Mouse (Mus musculus): ENCODE data around the gene Mroh2b. TPM values are rescaled to one million over a fixed set of nuclear protein-coding genes. Genes with fewer than 3 reads are reported as not detected.
A peak's percentile ranks its signal among the peaks of the same experiment; 100 is the strongest.

The Mroh2b gene
- polyA plus RNA-seq (2015; fragmentation: Nextera tagmentation; extraction: Ambion mirVana) = not detected in 2 replicates

DNA sequence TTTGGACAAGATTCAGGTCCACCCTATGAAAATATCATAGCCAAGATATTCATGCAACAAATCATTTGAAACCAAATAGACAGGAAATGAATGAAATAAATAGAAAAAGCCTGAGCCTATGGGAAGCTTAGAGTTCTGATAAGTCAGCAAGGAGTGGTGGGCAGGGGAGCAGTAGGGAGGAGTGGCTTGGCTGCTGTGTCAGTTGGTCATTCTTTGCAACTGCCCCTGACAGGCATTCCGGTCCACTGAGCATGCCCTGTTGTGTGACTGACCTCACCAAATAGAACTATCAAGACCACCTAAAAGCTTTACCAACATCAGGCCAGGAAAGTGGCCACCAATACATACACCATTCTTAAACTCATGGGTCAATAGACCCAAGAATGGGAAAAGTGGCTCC lies at the start of gene Mroh2b:
Gene Mroh2b, plus strand, starts transcription at position 301 of the 400 bp plus-strand sequence.
- Histone ChIP-seq H3K4me3 (ENCODE audit: low read depth, low read length) (no peak within 1 kb of the TSS), H3K27me3 (replicated peaks; ENCODE audit: insufficient read depth, low read length) (no peaks in the 10 kb centered on the region), H3K9ac (replicated peaks; ENCODE audit: low read depth) (no peak within 1 kb of the TSS), H3K36me3 (ENCODE audit: insufficient read depth, low read length) (no peaks in the 10 kb centered on the region), H3K4me2 (replicated peaks; ENCODE audit: low read depth, low read length) (no peak within 1 kb of the TSS), H3K9me3 (ENCODE audit: low read length) (no peaks in the 10 kb centered on the region), H3K27ac (ENCODE audit: low read length) (no peak within 1 kb of the TSS), H3K4me1 (ENCODE audit: insufficient read depth, low read depth, low read length) (no peaks in the 10 kb centered on the region)
- ATAC-seq = no peak
- WGBS = 93% methylated on average over 1 of the region's 1 CpGs
- no peak for DNase-seq (ENCODE audit: low spot score)
- TF ChIP-seq CTCF (IDR thresholded peaks at IDR 0.05) (no peak), EP300 (IDR thresholded peaks at IDR 0.05) (no peak)

- ATAC-seq = no peak
- 50% methylated on average over 1 of the region's 1 CpGs for WGBS
- no peak overlapping the region for H3K9ac ChIP-seq (replicated peaks; ENCODE audit: low read depth)
Measured at GRCm38 (mm10) chr15:4850015-4850414, 48.5 kb upstream of the Mroh2b start.

DNA sequence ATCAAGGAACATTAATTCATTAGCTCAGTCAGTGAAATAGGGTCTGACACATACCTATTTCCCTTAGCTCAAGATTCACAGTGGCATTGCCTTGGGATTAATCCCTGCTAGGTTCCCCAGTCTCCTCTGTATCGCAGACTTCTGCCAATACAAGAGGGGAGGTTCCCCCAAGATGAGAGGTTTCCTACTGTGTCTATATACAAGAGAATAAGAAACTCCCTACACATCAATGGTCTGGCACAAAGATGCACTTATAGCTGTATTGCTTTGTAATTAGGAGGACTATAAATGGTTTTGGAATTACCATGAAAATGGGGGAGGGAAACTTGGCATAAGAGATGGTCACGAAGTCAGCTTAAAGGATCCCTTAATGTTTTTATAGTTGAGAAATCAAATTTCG lies 3.6 kb upstream of the Mroh2b start:
- Histone ChIP-seq H3K4me3 (ENCODE audit: low read depth, low read length) (no peak overlapping the region), H3K36me3 (ENCODE audit: insufficient read depth, low read length) (no peaks in the 10 kb centered on the region), H3K9ac (replicated peaks; ENCODE audit: low read depth) (no peak overlapping the region), H3K4me2 (replicated peaks; ENCODE audit: low read depth, low read length) (no peak overlapping the region), H3K27ac (ENCODE audit: low read length) (no peak overlapping the region), H3K27me3 (replicated peaks; ENCODE audit: insufficient read depth, low read length) (no peaks in the 10 kb centered on the region), H3K9me3 (ENCODE audit: low read length) (no peaks in the 10 kb centered on the region), H3K4me1 (ENCODE audit: insufficient read depth, low read depth, low read length) (no peaks in the 10 kb centered on the region)
- TF ChIP-seq CTCF (IDR thresholded peaks at IDR 0.05) (no peak), EP300 (IDR thresholded peaks at IDR 0.05) (no peak)
- WGBS = 64% methylated on average over 3 of the region's 3 CpGs
- DNase-seq (ENCODE audit: low spot score) (no peak), ATAC-seq (no peak)

More at GRCm38 (mm10) chr15:4850015-4850414, 48.5 kb upstream of the Mroh2b start:
- H3K27me3 ChIP-seq (replicated peaks; ENCODE audit: insufficient read depth, low read length) = no peaks in the 10 kb centered on the region
- H3K36me3 ChIP-seq (ENCODE audit: insufficient read depth, low read length) = no peaks in the 10 kb centered on the region
- DNase-seq (ENCODE audit: low spot score) = no peak
- H3K9me3 ChIP-seq (ENCODE audit: low read length) = no peaks in the 10 kb centered on the region
- TF ChIP-seq EP300 (IDR thresholded peaks at IDR 0.05) (no peak), CTCF (IDR thresholded peaks at IDR 0.05) (no peak)
- H3K27ac ChIP-seq (ENCODE audit: low read length) = no peak overlapping the region
- no peak overlapping the region for H3K4me3 ChIP-seq (ENCODE audit: low read depth, low read length)
- no peak overlapping the region for H3K4me2 ChIP-seq (replicated peaks; ENCODE audit: low read depth, low read length)
- no peaks in the 10 kb centered on the region for H3K4me1 ChIP-seq (ENCODE audit: insufficient read depth, low read depth, low read length)

DNA sequence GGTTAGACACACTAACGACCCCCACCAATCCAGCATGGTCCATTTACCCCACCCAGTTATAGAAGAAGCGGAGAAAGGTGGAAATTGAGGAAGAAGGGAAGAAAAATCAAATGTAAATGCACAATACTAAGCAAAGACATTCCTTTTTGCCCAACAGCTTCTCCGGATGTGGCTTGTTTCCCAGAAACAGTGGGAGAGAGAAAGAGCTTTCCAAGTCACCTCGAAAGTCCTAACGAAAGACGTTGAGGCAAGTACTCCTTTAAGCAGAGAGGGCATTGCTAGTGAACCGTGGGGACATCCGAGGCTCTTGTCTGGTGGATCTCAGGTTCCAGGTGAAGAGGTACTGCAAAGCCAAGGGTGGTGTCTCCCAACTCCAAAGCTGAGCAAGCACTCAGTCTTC lies 36.2 kb downstream of the Mroh2b start:
- Histone ChIP-seq H3K4me2 (replicated peaks; ENCODE audit: low read depth, low read length) (no peak overlapping the region), H3K9me3 (ENCODE audit: low read length) (no peaks in the 10 kb centered on the region), H3K4me3 (ENCODE audit: low read depth, low read length) (no peak overlapping the region), H3K9ac (replicated peaks; ENCODE audit: low read depth) (no peak overlapping the region), H3K4me1 (ENCODE audit: insufficient read depth, low read depth, low read length) (no peaks in the 10 kb centered on the region), H3K27ac (ENCODE audit: low read length) (no peak overlapping the region), H3K27me3 (replicated peaks; ENCODE audit: insufficient read depth, low read length) (no peaks in the 10 kb centered on the region), H3K36me3 (ENCODE audit: insufficient read depth, low read length) (no peaks in the 10 kb centered on the region)
- TF ChIP-seq CTCF (IDR thresholded peaks at IDR 0.05) (no peak), EP300 (IDR thresholded peaks at IDR 0.05) (no peak)
- 85% methylated on average over 8 of the region's 8 CpGs for WGBS
- ATAC-seq = no peak
- no peak for DNase-seq (ENCODE audit: low spot score)

DNA sequence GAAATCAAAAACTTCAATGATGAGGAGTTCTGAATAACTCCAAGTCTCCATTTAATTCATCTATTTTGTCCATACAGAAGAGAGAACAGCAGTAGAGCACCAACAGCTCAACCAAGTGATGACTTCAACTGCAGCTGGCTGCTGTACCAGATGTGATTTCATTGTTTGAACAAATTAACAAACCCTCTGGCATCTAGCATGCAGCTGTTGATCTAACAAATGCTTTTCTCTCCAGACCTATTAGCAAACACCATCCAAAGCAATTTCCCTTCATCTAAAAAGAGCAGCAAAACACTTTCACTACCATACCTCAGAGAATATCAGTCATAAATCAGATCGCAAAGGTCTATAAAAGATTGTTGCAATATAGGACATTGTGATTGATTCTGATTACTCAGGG lies 74.8 kb downstream of the Mroh2b start:
- TF ChIP-seq CTCF (IDR thresholded peaks at IDR 0.05) = no peak

DNA sequence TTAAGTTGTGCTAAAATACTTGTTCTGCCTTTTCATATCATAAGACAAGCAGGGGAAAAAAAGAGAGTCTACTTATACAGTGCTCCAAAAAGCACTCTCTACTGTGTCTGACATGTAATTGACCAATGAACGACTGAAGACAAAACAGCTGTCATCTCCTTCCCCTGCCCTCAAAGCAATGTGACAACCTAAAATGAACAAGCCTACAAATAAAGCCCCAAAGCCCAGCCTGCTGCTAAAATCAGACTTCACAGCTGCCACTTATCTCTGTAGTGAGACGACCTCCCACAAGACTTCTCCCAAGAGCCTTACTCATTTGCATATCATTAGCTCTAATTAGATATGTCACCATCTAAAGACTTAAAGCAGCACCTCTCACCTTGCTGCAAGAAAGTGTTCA lies 104.4 kb downstream of the Mroh2b start:
- Histone ChIP-seq H3K27ac (ENCODE audit: low read length) (no peak overlapping the region), H3K9ac (replicated peaks; ENCODE audit: low read depth) (no peak overlapping the region), H3K4me1 (ENCODE audit: insufficient read depth, low read depth, low read length) (no peaks in the 10 kb centered on the region), H3K27me3 (replicated peaks; ENCODE audit: insufficient read depth, low read length) (no peaks in the 10 kb centered on the region), H3K4me3 (ENCODE audit: low read depth, low read length) (no peak overlapping the region), H3K9me3 (ENCODE audit: low read length) (no peaks in the 10 kb centered on the region), H3K36me3 (ENCODE audit: insufficient read depth, low read length) (no peaks in the 10 kb centered on the region), H3K4me2 (replicated peaks; ENCODE audit: low read depth, low read length) (no peak overlapping the region)
- ATAC-seq (no peak), DNase-seq (ENCODE audit: low spot score) (no peak)
- WGBS = 27% methylated on average over 2 of the region's 2 CpGs
- TF ChIP-seq CTCF (IDR thresholded peaks at IDR 0.05) (no peak), EP300 (IDR thresholded peaks at IDR 0.05) (no peak)

More for the DNA sequence above, 74.8 kb downstream of the Mroh2b start:
- H3K9me3 ChIP-seq (ENCODE audit: low read length) = no peaks in the 10 kb centered on the region
- no peak for ATAC-seq
- H3K4me1 ChIP-seq (ENCODE audit: insufficient read depth, low read depth, low read length) = no peaks in the 10 kb centered on the region
- WGBS = 63% methylated on average over 1 of the region's 1 CpGs
- H3K4me3 ChIP-seq (ENCODE audit: low read depth, low read length) = no peak overlapping the region
- H3K4me2 ChIP-seq (replicated peaks; ENCODE audit: low read depth, low read length) = no peak overlapping the region
- DNase-seq (ENCODE audit: low spot score) = peak; percentile 51
- no peaks in the 10 kb centered on the region for H3K36me3 ChIP-seq (ENCODE audit: insufficient read depth, low read length)
- H3K27me3 ChIP-seq (replicated peaks; ENCODE audit: insufficient read depth, low read length) = no peaks in the 10 kb centered on the region
- no peak overlapping the region for H3K9ac ChIP-seq (replicated peaks; ENCODE audit: low read depth)
- no peak overlapping the region for H3K27ac ChIP-seq (ENCODE audit: low read length)
